Mouse (Mus musculus) midbrain, postnatal 0 days (tissue): ENCODE data around the gene Immt. TPM values are rescaled to one million over a fixed set of nuclear protein-coding genes. Genes with fewer than 3 reads are reported as not detected.
A peak's percentile ranks its signal among the peaks of the same experiment; 100 is the strongest.

Source experiments
- ATAC-seq: fragments of 200-750 bp; cut with Nextera tagmentation; 2 replicates; pipeline ENCODE4 v1.8.0; 2017; ENCODE audit warnings: moderate number of reproducible peaks, mild to moderate bottlenecking, moderate TSS enrichment, moderate library complexity; ENCODE audit not compliant: low FRiP score
- DNase-seq: peaks from one replicate; pipeline ENCODE4 v3.0.0-alpha.2; 2015; ENCODE audit warnings: low spot score
- H3K27ac ChIP-seq: fragments of 300-500 bp; sonication (generic); 2 replicates; pipeline ENCODE4 v1.5.1; 2014; ENCODE audit warnings: low read depth, mild to moderate bottlenecking, low read length, mixed read lengths
- H3K27me3 ChIP-seq: fragments of 300-500 bp; sonication (generic); 2 replicates; pipeline ENCODE4 v1.6.1; 2014; ENCODE audit warnings: low read length, control low read depth, mixed read lengths; ENCODE audit not compliant: insufficient read depth
- H3K36me3 ChIP-seq: fragments of 300-500 bp; sonication (generic); 2 replicates; pipeline ENCODE4 v1.6.1; 2014; ENCODE audit warnings: low read length, control low read depth, mixed read lengths; ENCODE audit not compliant: insufficient read depth
- H3K4me1 ChIP-seq: fragments of 300-500 bp; sonication (generic); 2 replicates; pipeline ENCODE4 v1.6.1; 2014; ENCODE audit warnings: mild to moderate bottlenecking, control low read depth, antibody characterized with exemption, low read length, mixed read lengths; ENCODE audit not compliant: insufficient read depth
- H3K4me2 ChIP-seq: fragments of 300-500 bp; sonication (generic); 2 replicates; pipeline ENCODE4 v1.6.1; 2014; ENCODE audit warnings: low read depth, mild to moderate bottlenecking, low read length, mixed read lengths; ENCODE audit not compliant: poor library complexity, severe bottlenecking
- H3K4me3 ChIP-seq: fragments of 300-500 bp; sonication (generic); 2 replicates; pipeline ENCODE4 v1.5.1; 2014; ENCODE audit warnings: low read depth, mild to moderate bottlenecking, low read length, moderate library complexity
- H3K9ac ChIP-seq: fragments of 300-500 bp; sonication (generic); replicated peaks from 2 replicates; pipeline ENCODE4 v1.6.1; 2014; ENCODE audit warnings: mild to moderate bottlenecking, low read length, moderate library complexity, mixed read lengths; ENCODE audit not compliant: poor library complexity, severe bottlenecking
- H3K9me3 ChIP-seq: fragments of 300-500 bp; sonication (generic); 2 replicates; pipeline ENCODE4 v1.6.1; 2016; ENCODE audit warnings: low read length, control low read depth
- CTCF ChIP-seq: IDR thresholded peaks from 2 replicates; pipeline ENCODE4 v1.5.1; 2016; ENCODE audit warnings: antibody characterized with exemption, mild to moderate bottlenecking
- WGBS: fragments of 180-500 bp; shearing (Covaris S2); extraction: QIAGEN DNeasy Blood & Tissue Kit; methylation state at CpG from one replicate; pipeline ENCODE4 v1.1.7; 2014; 5-methylcytosine and 5-hydroxymethylcytosine counted together
- polyA plus RNA-seq: library from polyadenylated mRNA; unstranded; fragments of >200 nt; fragmentation: Nextera tagmentation; extraction: Ambion mirVana; gene quantifications from 2 replicates; pipeline ENCODE4 v1.2.1, GENCODE M21; 2015
- total RNA-seq: library from RNA; depleted of rRNA; stranded (reverse); fragments of >200 nt; gene quantifications from 2 replicates; pipeline ENCODE4 v1.2.3, GENCODE M21; 2014

Immt gene
- total and polyA plus RNA-seq, 2 experiments from 2014 or later = 100 to 145 TPM

- Histone ChIP-seq H3K4me2 (no peak overlapping the region), H3K27me3 (no peaks in the 10 kb centered on the region), H3K4me1 (no peaks in the 10 kb centered on the region), H3K36me3 (peaks cover 36% of the 10 kb centered on the region), H3K9me3 (no peaks in the 10 kb centered on the region), H3K9ac (no peak overlapping the region), H3K4me3 (no peak overlapping the region), H3K27ac (no peak overlapping the region)
- 54% methylated on average over 10 of the region's 10 CpGs for WGBS
- DNase-seq (no peak), ATAC-seq (0 out of 2 replicates have a peak, but pooled peaks have one; percentile 22)
- TF ChIP-seq CTCF = no peak
Measured at GRCm38 (mm10) chr6:71801714-71802094, 29.4 kb upstream of the Immt start.

DNA sequence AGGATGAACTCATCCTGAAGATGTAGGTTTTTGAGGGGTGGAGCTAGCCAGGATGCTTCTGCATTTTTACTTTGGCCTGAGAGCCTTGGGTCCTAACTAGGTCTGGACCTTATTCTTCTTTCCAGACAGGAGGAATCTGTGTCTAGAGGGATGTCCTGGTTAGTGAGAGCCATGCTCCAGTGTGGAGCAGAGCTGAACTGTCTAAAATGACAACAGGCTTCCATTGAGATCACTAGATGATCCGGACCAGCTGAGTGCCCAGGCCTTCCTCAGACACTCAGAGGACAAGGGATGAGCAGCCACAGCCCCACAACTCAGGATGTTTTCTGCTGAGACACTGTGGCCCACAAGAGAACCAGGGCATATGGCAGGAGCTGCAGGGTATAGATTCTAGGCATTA, 27.5 kb upstream of the Immt start:
- Histone ChIP-seq H3K4me2 (no peak overlapping the region), H3K27ac (no peak overlapping the region), H3K36me3 (peaks cover 40% of the 10 kb centered on the region), H3K9ac (peak overlapping the region; percentile 33; the same call in 1 of the 2 replicates), H3K4me3 (no peak overlapping the region), H3K9me3 (no peaks in the 10 kb centered on the region), H3K4me1 (no peaks in the 10 kb centered on the region), H3K27me3 (no peaks in the 10 kb centered on the region)
- DNase-seq = no peak
- 88% methylated on average over 1 of the region's 1 CpGs for WGBS
- 0 out of 2 replicates have a peak, but pooled peaks have one; percentile 9 for ATAC-seq
- TF ChIP-seq CTCF = no peak

DNA sequence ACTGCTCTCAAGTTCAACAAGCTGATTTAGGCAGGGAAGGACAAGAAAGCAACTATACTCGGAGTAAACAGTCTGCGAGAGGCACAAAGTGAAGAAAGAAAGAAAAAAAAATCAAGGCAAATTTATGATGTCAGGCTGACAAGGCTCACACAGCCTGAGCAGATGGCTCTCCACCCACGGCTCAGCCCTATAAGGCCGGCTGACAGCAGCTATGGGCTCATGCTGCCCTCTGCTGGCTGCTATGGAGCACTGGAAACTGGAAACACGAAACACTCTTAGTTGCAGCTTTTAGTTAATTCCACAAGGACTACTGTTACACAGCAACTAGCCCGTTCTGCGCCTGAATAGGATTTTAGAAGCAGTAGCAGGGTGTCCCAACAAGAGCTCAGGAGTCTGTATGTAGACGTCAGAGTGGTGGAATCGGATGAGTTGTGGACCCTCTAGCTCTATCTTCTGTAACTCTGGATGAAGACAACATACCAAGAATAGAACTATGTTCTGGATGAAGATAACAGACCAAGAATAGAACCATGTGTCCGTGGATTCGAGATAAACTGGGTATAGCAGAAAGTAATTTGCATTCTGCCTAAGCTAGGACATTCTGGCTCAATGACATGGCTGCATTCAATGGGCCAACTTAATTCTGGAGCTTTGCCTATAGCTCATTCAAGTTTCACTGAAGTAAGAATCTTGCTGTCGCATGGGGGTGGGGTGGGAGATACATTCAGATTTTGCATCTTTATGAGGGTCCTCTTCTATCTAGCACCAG, 26.9 kb upstream of the Immt start:
- H3K9ac ChIP-seq = no peak overlapping the region
- ATAC-seq (peak; percentile 90), DNase-seq (peak; percentile 94)
- WGBS = 27% methylated on average over 12 of the region's 12 CpGs
- H3K27ac ChIP-seq = no peak overlapping the region
- peak; percentile 98 for TF ChIP-seq CTCF
- no peak overlapping the region for H3K4me2 ChIP-seq
- peaks cover 41% of the 10 kb centered on the region for H3K36me3 ChIP-seq
- H3K4me3 ChIP-seq = no peak overlapping the region
- H3K27me3 ChIP-seq = no peaks in the 10 kb centered on the region
- no peaks in the 10 kb centered on the region for H3K9me3 ChIP-seq
- no peaks in the 10 kb centered on the region for H3K4me1 ChIP-seq

GRCm38 (mm10) chr6:71806713-71807112, 24.4 kb upstream of the Immt start:
- H3K27ac ChIP-seq = no peak overlapping the region
- peaks cover 41% of the 10 kb centered on the region for H3K36me3 ChIP-seq
- no peak for TF ChIP-seq CTCF
- WGBS = 69% methylated on average over 1 of the region's 1 CpGs
- H3K4me2 ChIP-seq = no peak overlapping the region
- no peaks in the 10 kb centered on the region for H3K4me1 ChIP-seq
- ATAC-seq = no peak
- DNase-seq = no peak
- H3K27me3 ChIP-seq = no peaks in the 10 kb centered on the region
- no peak overlapping the region for H3K9ac ChIP-seq
- no peak overlapping the region for H3K4me3 ChIP-seq
- H3K9me3 ChIP-seq = no peaks in the 10 kb centered on the region

- Histone ChIP-seq H3K4me1 (no peaks in the 10 kb centered on the region), H3K9me3 (no peaks in the 10 kb centered on the region), H3K27me3 (no peaks in the 10 kb centered on the region), H3K27ac (no peak overlapping the region), H3K4me2 (no peak overlapping the region), H3K36me3 (peaks cover 39% of the 10 kb centered on the region), H3K4me3 (no peak overlapping the region), H3K9ac (no peak overlapping the region)
- no peak for TF ChIP-seq CTCF
- ATAC-seq (no peak), DNase-seq (no peak)
- 96% methylated on average over 9 of the region's 9 CpGs for WGBS
Measured at GRCm38 (mm10) chr6:71809890-71810289, 21.2 kb upstream of the Immt start.

- no peaks in the 10 kb centered on the region for H3K4me1 ChIP-seq
- H3K9ac ChIP-seq = no peak overlapping the region
- no peak for DNase-seq
- WGBS = 91% methylated on average over 2 of the region's 2 CpGs
- no peak overlapping the region for H3K4me3 ChIP-seq
- H3K27me3 ChIP-seq = no peaks in the 10 kb centered on the region
- no peak for ATAC-seq
- no peak overlapping the region for H3K27ac ChIP-seq
- no peak overlapping the region for H3K4me2 ChIP-seq
- TF ChIP-seq CTCF = no peak
- H3K9me3 ChIP-seq = no peaks in the 10 kb centered on the region
- peaks cover 45% of the 10 kb centered on the region for H3K36me3 ChIP-seq
Measured at GRCm38 (mm10) chr6:71812820-71813219, 18.3 kb upstream of the Immt start.
